Mouse (Mus musculus) Patski (cell line): ENCODE results near the gene Veph1. TPM values are rescaled to one million over a fixed set of nuclear protein-coding genes. Genes with fewer than 3 reads are reported as not detected.

ENCODE experiments used
- ATAC-seq: fragments of 100-300 bp; one replicate; pipeline ENCODE4 v1.8.0; 2021
- CTCF ChIA-PET: fragments of 350-600 bp; sonication (Branson Sonifier 250); formaldehyde crosslinking; loops from one replicate; lab custom pipeline; 2022; ENCODE audit warnings: inconsistent platforms; lab: Charles Lee
- POLR2A ChIA-PET: fragments of 350-600 bp; sonication (Branson Sonifier 250); formaldehyde crosslinking; loops from one replicate; lab custom pipeline; 2022; ENCODE audit warnings: antibody characterized with exemption, inconsistent platforms; lab: Charles Lee
- DNase-seq: peaks from one replicate; pipeline ENCODE4 v3.0.0-alpha.2; 2011; ENCODE audit warnings: low read depth, low spot score
- H3K27me3 ChIP-seq: fragments of 371-371 bp; one replicate; pipeline ENCODE4 v1.5.1; 2021
- CTCF ChIP-seq: fragments of 100-300 bp; IDR thresholded peaks from one replicate; pipeline ENCODE4 v1.5.1; 2021
- in situ Hi-C: fragments of 300-500 bp; cut with MboI; formaldehyde crosslinking; loops from 3 replicates; pipeline ENCODE4 v1.11.1; 2018; ENCODE audit warnings: low pct_unique_long_range_greater_than_20kb, mixed read lengths
- polyA plus RNA-seq: library from polyadenylated mRNA; unstranded; gene quantifications from one replicate; pipeline ENCODE4 v1.2.3, GENCODE M21; 2021

Gene Veph1
- polyA plus RNA-seq, result 45.3 TPM

DNA sequence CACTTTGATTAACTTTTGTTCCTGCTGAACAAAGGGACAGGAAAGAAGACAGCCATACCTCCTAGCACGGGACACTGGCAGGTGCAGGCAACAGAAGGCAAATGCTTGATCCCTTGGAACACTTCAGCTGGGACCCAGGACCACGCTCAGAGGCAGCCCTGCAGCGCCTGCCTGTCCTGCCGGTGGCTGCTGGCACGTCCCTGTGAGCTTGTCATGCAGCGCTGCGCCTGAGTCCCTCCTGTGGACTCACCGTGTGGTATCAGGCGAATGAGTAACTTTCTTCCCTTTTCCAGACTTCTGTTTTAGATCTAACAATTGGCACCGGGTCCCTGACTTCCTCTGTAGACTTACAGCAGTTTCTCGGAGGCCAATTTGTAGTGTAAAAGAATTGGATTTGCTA lies at the start of gene Veph1:
Gene Veph1, minus strand, starts transcription at position 293 of the 400 bp plus-strand sequence.
- peak; percentile 69 for ATAC-seq
- in situ Hi-C loops, result loop anchor here (10.0 kb wide), 1 partner anchor 688 kb away; the partner anchor contains the start of genes Rsrc1 and Shox2
- CTCF ChIA-PET, result interaction anchor here (1.0 to 2.2 kb wide), 5 partner anchors 9 to 319 kb away, joined by 3 to 5 read pairs (median 3); no protein-coding TSS in a partner anchor

DNA sequence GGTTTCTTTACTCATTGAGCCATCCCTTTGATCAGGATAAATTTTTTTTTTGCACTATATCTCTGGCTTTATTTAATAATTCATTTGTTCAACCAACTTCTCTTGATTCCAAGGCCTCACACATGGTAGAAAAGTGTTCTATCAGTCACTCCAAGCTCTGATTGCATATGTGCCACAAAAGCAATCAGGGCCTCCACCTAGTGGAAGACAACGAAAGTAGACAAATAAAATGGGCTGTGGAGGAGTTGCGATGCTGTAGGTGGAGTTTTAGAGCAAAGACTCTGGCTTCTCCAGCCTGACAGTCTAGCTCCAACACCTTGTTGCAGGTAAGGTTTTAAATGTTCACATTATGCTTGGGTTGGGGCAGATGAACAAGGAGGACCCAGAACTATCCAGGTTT lies 44.1 kb upstream of the Veph1 start:
- CTCF ChIA-PET, result interaction anchor here (2.5 kb wide), 1 partner anchor 9 kb away, joined by 11 read pairs; no protein-coding TSS in a partner anchor
- H3K27me3 ChIP-seq, result no peaks in the 10 kb centered on the region
- DNase-seq (no peak), ATAC-seq (no peak)
- in situ Hi-C loops, result loop anchor here (25.0 kb wide), 1 partner anchor 1222 kb away; no protein-coding TSS in a partner anchor
- POLR2A ChIA-PET, result interaction anchor here (0.7 kb wide), 1 partner anchor 48 kb away, joined by 3 read pairs; no protein-coding TSS in a partner anchor
- TF ChIP-seq CTCF, result peak; percentile 65

More for the DNA sequence above, at the start of gene Veph1:
- H3K27me3 ChIP-seq, result no peaks in the 10 kb centered on the region
- peak; percentile 43 for TF ChIP-seq CTCF
- DNase-seq, result peak; percentile 69
- POLR2A ChIA-PET, result interaction anchor here (0.5 to 1.2 kb wide), 4 partner anchors 58 to 681 kb away, joined by 3 to 4 read pairs (median 4); no protein-coding TSS in a partner anchor

DNA sequence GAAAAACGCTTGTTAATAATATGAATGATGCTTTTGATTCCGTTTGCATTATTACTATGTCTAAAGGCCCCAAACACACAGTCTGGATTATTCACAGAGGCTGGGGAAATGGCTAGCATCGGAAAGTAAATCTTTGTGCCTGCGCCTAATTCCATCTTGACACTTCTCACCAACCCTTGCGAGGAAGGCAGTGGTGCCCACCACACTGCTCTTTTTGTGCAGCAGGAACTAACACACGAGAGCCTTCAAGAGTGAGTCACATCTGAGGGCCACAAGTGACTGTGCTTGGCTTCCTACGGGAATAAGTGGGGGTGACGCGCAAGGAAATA lies 35.7 kb upstream of the Veph1 start:
- in situ Hi-C loops, result loop anchor here (5.0 to 25.0 kb wide), 2 partner anchors 1010 to 1230 kb away; no protein-coding TSS in a partner anchor
- no peaks in the 10 kb centered on the region for H3K27me3 ChIP-seq
- ChIA-PET POLR2A (interaction anchor here (1.2 kb wide), 1 partner anchor 142 kb away, joined by 5 read pairs; no protein-coding TSS in a partner anchor), CTCF (interaction anchor here (0.7 to 3.1 kb wide), 17 partner anchors 8 to 1132 kb away, joined by 3 to 23 read pairs (median 5); no protein-coding TSS in a partner anchor)
- TF ChIP-seq CTCF, result no peak
- no peak for ATAC-seq
- DNase-seq, result no peak

DNA sequence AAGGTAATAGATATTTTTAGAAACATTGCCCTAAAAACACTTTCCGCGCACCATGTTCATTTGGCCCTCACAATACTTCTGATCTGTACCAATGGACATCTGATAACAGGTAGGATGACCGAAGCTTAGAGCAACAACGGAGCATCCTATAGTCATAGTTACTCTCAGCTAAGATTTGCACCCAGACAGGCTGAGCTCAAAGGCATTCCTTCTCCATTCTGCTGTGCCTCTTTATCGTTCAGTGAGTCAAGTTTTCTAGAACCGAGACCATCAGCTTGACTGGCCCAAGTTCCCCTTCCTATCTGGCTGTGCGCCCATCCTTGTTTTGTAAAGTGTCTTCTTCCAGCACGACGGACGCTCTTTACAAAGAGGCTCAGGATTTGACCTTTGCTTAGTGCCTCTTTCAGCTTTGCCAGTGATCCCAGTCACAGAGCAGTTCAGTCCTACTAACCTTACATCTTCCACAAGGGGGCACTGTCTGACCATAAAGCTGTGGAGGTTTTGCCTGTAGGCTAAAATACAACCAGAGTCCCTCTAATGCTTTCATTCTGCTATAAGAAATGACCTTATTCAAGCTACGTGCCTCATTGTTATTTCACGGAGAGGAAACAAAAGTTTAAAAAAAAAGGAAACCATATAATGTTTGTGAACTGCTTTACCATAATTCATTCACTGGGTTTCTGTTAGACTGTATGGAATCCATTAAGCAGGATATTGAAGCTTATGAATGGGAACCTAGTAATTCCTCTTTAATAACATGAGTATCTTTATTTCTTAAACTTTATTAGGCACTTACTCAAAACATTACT lies 35.2 kb upstream of the Veph1 start:
- DNase-seq, result peak; percentile 43
- ATAC-seq, result peak; percentile 87
- ChIA-PET POLR2A (interaction anchor here (1.2 kb wide), 1 partner anchor 143 kb away, joined by 5 read pairs; no protein-coding TSS in a partner anchor), CTCF (interaction anchor here (0.7 to 3.1 kb wide), 22 partner anchors 9 to 1132 kb away, joined by 3 to 23 read pairs (median 4); no protein-coding TSS in a partner anchor)
- no peaks in the 10 kb centered on the region for H3K27me3 ChIP-seq
- in situ Hi-C loops, result loop anchor here (5.0 to 25.0 kb wide), 2 partner anchors 1011 to 1231 kb away; no protein-coding TSS in a partner anchor
- TF ChIP-seq CTCF, result peak; percentile 96

DNA sequence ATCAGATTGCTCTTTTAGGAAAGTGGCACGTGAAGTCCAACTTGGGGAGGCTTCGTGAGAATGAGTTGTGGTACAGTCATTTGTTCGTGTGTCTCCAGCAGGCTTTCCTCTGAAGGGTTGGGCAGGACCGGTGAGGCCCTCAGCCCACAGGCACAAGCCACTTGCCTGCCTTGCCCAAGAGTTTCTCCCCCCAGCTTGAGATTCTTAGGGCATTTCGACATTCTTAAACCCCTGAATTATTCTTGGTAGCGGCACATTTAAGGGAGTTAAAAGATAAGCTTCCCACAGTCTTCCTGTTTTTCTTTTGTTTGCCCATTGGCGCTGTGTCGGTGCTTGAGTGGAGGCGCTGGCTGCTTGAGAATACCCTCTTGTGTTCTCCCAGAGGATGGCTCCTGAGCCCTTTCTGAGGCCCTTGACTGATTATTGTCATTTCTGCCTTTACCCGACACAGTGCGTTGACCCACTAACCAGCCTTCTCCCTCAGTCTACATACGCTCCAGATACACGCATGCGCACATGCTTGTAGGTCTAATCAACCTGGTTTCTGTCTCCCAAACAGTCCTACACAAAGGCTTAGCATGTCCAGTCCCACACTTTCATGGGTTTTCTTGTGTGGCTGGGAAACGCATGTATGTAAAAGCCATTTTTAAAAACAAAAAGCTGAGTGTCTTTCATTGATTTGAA lies 34.4 kb upstream of the Veph1 start:
- H3K27me3 ChIP-seq, result no peaks in the 10 kb centered on the region
- in situ Hi-C loops, result loop anchor here (5.0 to 25.0 kb wide), 2 partner anchors 1011 to 1231 kb away; no protein-coding TSS in a partner anchor
- ATAC-seq (no peak), DNase-seq (no peak)
- POLR2A ChIA-PET, result interaction anchor here (1.2 kb wide), 1 partner anchor 143 kb away, joined by 5 read pairs; no protein-coding TSS in a partner anchor
- CTCF ChIA-PET, result interaction anchor here (0.8 to 3.1 kb wide), 16 partner anchors 8 to 1020 kb away, joined by 3 to 23 read pairs (median 9); no protein-coding TSS in a partner anchor
- TF ChIP-seq CTCF, result no peak

DNA sequence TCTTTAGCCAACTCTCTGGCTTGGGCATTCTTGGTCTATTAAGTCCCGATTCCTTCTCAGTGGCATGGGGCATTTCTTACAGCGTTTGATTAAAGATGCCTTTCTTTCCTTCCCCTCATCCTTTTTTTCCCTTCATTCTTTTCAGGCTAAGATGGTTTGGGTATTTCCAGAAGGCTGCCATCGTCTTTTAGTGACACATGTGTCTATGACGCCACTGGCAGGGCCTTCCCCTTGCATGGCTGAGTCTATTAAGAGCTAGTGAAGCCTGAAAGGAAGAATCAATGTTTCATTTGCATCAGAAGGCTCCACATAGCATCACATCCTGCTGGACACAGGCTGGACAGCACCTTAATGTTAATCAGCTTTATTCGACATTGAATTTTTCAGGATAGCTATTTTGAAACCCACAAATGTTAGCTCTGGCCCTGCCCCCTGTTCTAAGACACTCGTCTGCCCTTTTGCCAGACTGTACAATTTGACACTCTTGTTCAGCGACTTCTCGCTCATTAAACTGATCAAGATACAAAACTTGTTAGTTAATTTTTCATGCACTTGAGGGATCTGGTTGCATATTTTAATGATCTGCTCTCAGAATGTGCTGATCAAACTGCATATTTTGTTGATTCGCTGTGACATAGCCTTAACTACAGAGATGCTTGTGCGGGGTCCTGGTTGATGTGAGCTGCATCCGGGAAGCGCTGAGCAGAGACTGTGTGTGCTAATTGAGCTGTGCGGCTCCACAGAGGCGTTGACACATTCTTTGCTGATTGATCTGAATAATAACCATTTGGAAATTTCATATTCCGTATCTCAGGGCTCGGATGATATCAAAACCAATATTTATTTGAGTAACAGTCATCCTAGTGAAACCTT lies 29.6 kb upstream of the Veph1 start:
- no peaks in the 10 kb centered on the region for H3K27me3 ChIP-seq
- TF ChIP-seq CTCF, result no peak
- POLR2A ChIA-PET, result interaction anchor here (0.7 to 1.2 kb wide), 2 partner anchors 9 to 777 kb away, joined by 3 read pairs; no protein-coding TSS in a partner anchor
- in situ Hi-C loops, result loop anchor here (25.0 kb wide), 1 partner anchor 1236 kb away; no protein-coding TSS in a partner anchor
- CTCF ChIA-PET, result interaction anchor here (0.9 kb wide), 1 partner anchor 9 kb away, joined by 4 read pairs; no protein-coding TSS in a partner anchor
- ATAC-seq, result no peak
- DNase-seq, result no peak

DNA sequence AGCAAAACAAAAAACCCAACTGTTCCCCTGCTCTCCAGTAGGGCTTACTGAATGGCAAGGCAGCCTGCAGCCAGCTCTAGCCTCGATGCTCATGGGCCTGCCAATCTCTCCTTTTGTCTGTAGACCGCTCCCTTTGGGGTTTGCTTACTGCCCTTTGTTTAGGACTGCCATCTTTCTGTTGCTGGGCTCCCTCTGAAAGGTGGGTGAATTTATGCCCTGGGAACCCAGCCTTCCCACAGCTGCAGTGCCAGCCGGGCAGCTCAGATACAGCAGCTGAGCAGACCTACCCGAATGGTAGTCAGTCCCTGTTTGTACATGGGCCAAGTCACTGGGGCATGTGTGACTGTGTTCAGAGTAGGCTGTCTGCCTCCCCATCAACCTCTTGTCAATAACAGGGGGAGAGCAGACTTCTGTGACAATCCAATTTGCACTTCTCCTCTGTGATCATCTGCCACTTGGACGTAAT lies 28.9 kb upstream of the Veph1 start:
- ChIA-PET CTCF (no interaction called here), POLR2A (interaction anchor here (0.7 kb wide), 1 partner anchor 778 kb away, joined by 3 read pairs; no protein-coding TSS in a partner anchor)
- in situ Hi-C loops, result loop anchor here (25.0 kb wide), 1 partner anchor 1237 kb away; no protein-coding TSS in a partner anchor
- H3K27me3 ChIP-seq, result no peaks in the 10 kb centered on the region
- TF ChIP-seq CTCF, result no peak
- no peak for ATAC-seq
- no peak for DNase-seq

DNA sequence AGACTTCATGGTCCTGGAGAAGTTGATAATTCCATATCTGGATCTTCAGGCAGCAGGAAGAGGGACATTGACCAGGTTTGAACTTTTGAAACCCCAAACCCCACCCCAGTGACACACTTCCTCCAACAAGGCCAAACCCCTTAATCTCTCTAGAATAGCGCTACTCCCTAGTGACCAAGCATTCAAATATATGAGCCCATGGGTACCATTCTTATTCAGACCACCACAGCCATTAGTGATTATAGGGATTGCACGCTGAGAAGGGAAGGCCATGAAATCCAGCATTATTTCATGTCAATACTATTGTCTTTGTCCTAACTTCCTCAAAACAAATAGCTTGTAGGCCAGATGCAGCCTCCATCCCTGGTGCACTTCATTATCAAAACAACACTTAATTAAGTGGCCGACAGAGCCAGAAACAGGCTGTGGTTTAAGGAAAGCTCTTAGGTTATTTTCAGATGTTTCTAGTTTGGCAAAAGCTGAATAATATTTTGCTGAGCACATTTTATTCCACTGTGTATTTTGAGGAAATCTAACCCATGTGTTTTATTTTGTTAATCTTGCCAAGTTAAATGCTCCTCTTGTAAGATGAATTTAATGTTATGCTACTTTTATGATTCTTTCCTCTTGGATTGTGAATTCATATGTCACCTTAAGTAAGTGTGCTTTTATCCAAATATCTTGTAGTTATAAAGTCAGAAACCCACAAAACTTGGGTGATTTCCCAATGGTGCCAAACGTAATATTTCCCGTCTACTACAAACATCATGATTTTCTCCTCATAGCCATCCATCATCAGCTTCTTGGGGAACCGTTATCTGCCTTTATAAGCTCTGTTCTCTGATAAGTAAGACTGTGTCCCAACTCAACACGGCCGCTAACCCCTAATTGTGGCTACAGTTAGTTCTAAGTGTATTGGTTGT lies 18.4 kb upstream of the Veph1 start:
- in situ Hi-C loops, result no loop called here
- ATAC-seq (no peak), DNase-seq (no peak)
- no peaks in the 10 kb centered on the region for H3K27me3 ChIP-seq
- ChIA-PET POLR2A (no interaction called here), CTCF (interaction anchor here (1.0 kb wide), 1 partner anchor 9 kb away, joined by 3 read pairs; no protein-coding TSS in a partner anchor)
- no peak for TF ChIP-seq CTCF
